Mouse (Mus musculus) kidney, postnatal 0 days (tissue): ENCODE measurements around the gene Gm7138. TPM values are rescaled to one million over a fixed set of nuclear protein-coding genes. Genes with fewer than 3 reads are reported as not detected.
"Not testable (repeated sequence)": the region's sequence is repeated elsewhere in the genome, so short reads cannot be mapped to it uniquely, and the experiment has no call there.

Experiments used
- ATAC-seq: fragments of 200-750 bp; cut with Nextera tagmentation; replicated peaks from 2 replicates; pipeline ENCODE4 v1.8.0; 2017; ENCODE audit warnings: low read depth, moderate number of reproducible peaks, moderate TSS enrichment, moderate library complexity; ENCODE audit not compliant: low FRiP score
- DNase-seq: peaks from one replicate; pipeline ENCODE4 v3.0.0-alpha.2; 2016; ENCODE audit warnings: low spot score
- H3K27ac ChIP-seq: fragments of 300-500 bp; sonication (generic); 2 replicates; pipeline ENCODE4 v1.5.1; 2014; ENCODE audit warnings: mild to moderate bottlenecking
- H3K27me3 ChIP-seq: fragments of 300-500 bp; sonication (generic); 2 replicates; pipeline ENCODE4 v1.6.1; 2014; ENCODE audit warnings: low read length, mixed read lengths; ENCODE audit not compliant: insufficient read depth
- H3K36me3 ChIP-seq: fragments of 300-500 bp; sonication (generic); 2 replicates; pipeline ENCODE4 v1.6.1; 2014; ENCODE audit warnings: low read length, mixed read lengths; ENCODE audit not compliant: insufficient read depth
- H3K4me1 ChIP-seq: fragments of 300-500 bp; sonication (generic); replicated peaks from 2 replicates; pipeline ENCODE4 v1.6.1; 2014; ENCODE audit warnings: antibody characterized with exemption, low read length, mixed read lengths; ENCODE audit not compliant: insufficient read depth
- H3K4me2 ChIP-seq: fragments of 300-500 bp; sonication (generic); 2 replicates; pipeline ENCODE4 v1.6.1; 2014; ENCODE audit warnings: mild to moderate bottlenecking, low read length, moderate library complexity, mixed read lengths
- H3K4me3 ChIP-seq: fragments of 300-500 bp; sonication (generic); replicated peaks from 2 replicates; pipeline ENCODE4 v1.5.1; 2014; ENCODE audit warnings: low read depth, low read length
- H3K9ac ChIP-seq: fragments of 300-500 bp; sonication (generic); 2 replicates; pipeline ENCODE4 v1.6.1; 2014; ENCODE audit warnings: low read depth, low read length
- H3K9me3 ChIP-seq: fragments of 300-500 bp; sonication (generic); replicated peaks from 2 replicates; pipeline ENCODE4 v1.6.1; 2016; ENCODE audit warnings: low read length, inconsistent platforms, mixed read lengths
- CTCF ChIP-seq: IDR thresholded peaks from 2 replicates; pipeline ENCODE4 v1.5.1; 2016; ENCODE audit warnings: antibody characterized with exemption, low read depth, mild to moderate bottlenecking, moderate library complexity
- WGBS: fragments of 180-500 bp; shearing (Covaris S2); extraction: QIAGEN DNeasy Blood & Tissue Kit; methylation state at CpG from one replicate; pipeline ENCODE4 v1.1.7; 2014; 5-methylcytosine and 5-hydroxymethylcytosine counted together
- polyA plus RNA-seq: library from polyadenylated mRNA; unstranded; fragments of >200 nt; fragmentation: Nextera tagmentation; extraction: Ambion mirVana; gene quantifications from 2 replicates; pipeline ENCODE4 v1.2.1, GENCODE M21; 2015

Gm7138 gene
- polyA plus RNA-seq, 1 experiment from 2014 or later = not detected

DNA sequence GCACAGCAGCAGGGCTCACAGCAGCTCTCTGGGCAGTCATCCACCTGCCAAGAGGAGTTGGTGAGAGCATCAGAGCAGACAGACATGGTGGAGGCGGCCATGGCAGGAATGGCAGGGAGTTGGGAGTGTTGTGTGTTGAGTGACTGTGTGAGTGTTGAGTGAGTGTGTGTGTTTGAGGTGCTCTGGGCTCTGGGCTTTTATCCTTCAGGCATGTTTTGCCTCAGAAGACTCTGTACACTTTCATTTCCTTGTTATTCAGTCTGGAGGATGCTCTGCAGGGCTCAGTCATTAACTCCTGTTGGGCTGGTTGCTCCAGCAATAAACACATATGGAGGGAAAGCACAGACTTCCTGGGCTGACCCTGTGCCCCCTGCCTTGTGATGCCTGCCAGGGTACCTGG lies 5.5 kb downstream of the Gm7138 start, which contains the start of gene Gm3238:
Gene Gm3238, minus strand, starts transcription at position 101 of the 400 bp plus-strand sequence.
- H3K9me3 ChIP-seq, H3K4me1 ChIP-seq, H3K36me3 ChIP-seq, H3K4me2 ChIP-seq, H3K9ac ChIP-seq, ATAC-seq, H3K27me3 ChIP-seq, DNase-seq, H3K27ac ChIP-seq, H3K4me3 ChIP-seq: not testable (repeated sequence)
- WGBS = 60% methylated on average over 1 of the region's 1 CpGs

- DNase-seq (no peak), ATAC-seq (no peak)
- no peak overlapping the region for H3K9ac ChIP-seq
- no peak overlapping the region for H3K4me2 ChIP-seq
- H3K27me3 ChIP-seq = no peaks in the 10 kb centered on the region
- WGBS = 55% methylated on average over 1 of the region's 1 CpGs
- TF ChIP-seq CTCF = no peak
- no peak overlapping the region for H3K4me3 ChIP-seq
- H3K4me1 ChIP-seq = no peaks in the 10 kb centered on the region
- H3K36me3 ChIP-seq = no peaks in the 10 kb centered on the region
- H3K27ac ChIP-seq = no peak overlapping the region
- no peaks in the 10 kb centered on the region for H3K9me3 ChIP-seq
These were observed 7.0 kb downstream of the Gm7138 start for GRCm38 (mm10) chr10:77769727-77770126.

DNA sequence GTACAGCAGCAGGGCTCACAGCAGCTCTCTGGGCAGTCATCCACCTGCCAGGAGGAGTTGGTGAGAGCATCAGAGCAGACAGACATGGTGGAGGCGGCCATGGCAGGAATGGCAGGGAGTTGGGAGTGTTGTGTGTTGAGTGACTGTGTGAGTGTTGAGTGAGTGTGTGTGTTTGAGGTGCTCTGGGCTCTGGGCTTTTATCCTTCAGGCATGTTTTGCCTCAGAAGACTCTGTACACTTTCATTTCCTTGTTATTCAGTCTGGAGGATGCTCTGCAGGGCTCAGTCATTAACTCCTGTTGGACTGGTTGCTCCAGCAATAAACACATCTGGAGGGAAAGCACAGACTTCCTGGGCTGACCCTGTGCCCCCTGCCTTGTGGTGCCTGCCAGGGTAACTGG lies 17.2 kb downstream of the Gm7138 start, which contains the start of gene Gm3233:
Gene Gm3233, minus strand, starts transcription at position 101 of the 400 bp plus-strand sequence.
- H3K27me3 ChIP-seq, H3K36me3 ChIP-seq, H3K27ac ChIP-seq, DNase-seq, H3K9me3 ChIP-seq, H3K4me3 ChIP-seq, H3K4me1 ChIP-seq, H3K9ac ChIP-seq, ATAC-seq, H3K4me2 ChIP-seq: not testable (repeated sequence)
- no CpG with 5 or more reads among the region's 1 CpGs for WGBS

- TF ChIP-seq CTCF = 0 out of 2 replicates have a peak, but pooled peaks have one; percentile 9
These were observed 23.3 kb downstream of the Gm7138 start for GRCm38 (mm10) chr10:77753448-77753847.

DNA sequence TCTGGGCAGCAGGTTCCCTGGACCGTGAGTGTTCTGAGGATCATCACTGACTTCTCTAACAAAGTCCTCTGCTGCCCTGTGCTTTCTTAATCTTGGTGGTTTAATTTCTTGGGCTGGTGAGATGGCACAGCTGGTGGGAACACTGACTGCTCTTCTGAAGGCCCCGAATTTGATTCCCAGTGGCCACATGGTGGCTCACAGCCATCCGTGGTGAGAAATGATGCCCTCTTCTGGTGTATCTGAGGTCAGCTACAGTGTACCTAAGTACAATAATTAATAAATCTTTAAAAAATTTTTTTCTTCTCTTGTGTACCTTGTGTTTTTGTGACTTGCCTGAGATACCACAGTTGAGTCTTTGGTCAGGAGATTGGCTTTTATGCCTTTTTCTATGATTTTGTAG lies 24.4 kb downstream of the Gm7138 start:
- TF ChIP-seq CTCF = peak; percentile 9; the same call in 1 of the 2 replicates
- H3K9me3 ChIP-seq, H3K9ac ChIP-seq, H3K4me1 ChIP-seq, H3K27ac ChIP-seq, DNase-seq, H3K27me3 ChIP-seq, H3K4me3 ChIP-seq, ATAC-seq, H3K36me3 ChIP-seq, H3K4me2 ChIP-seq: not testable (repeated sequence)
- 66% methylated on average over 3 of the region's 3 CpGs for WGBS

More at GRCm38 (mm10) chr10:77753448-77753847, 23.3 kb downstream of the Gm7138 start:
- Histone ChIP-seq H3K4me3 (no peak overlapping the region), H3K4me1 (no peaks in the 10 kb centered on the region), H3K9me3 (no peaks in the 10 kb centered on the region), H3K4me2 (no peak overlapping the region), H3K9ac (no peak overlapping the region), H3K27me3 (no peaks in the 10 kb centered on the region), H3K36me3 (no peaks in the 10 kb centered on the region), H3K27ac (no peak overlapping the region)
- ATAC-seq = no peak
- DNase-seq = no peak

DNA sequence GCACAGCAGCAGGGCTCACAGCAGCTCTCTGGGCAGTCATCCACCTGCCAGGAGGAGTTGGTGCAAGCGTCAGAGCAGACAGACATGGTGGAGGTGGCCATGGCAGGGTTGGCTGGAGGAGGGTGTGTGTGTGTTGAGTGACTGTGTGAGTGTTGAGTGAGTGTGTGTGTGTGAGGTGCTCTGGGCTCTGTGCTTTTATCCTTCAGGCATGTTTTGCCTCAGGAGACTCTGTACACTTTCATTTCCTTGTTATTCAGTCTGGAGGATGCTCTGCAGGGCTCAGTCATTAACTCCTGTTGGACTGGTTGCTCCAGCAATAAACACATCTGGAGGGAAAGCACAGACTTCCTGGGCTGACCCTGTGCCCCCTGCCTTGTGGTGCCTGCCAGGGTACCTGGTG lies 25.5 kb downstream of the Gm7138 start, which contains the start of gene Gm9736:
Gene Gm9736, minus strand, starts transcription at position 101 of the 400 bp plus-strand sequence.
- H3K9ac ChIP-seq, ATAC-seq, H3K9me3 ChIP-seq, H3K4me1 ChIP-seq, H3K36me3 ChIP-seq, H3K27ac ChIP-seq, H3K27me3 ChIP-seq, H3K4me2 ChIP-seq, H3K4me3 ChIP-seq, DNase-seq: not testable (repeated sequence)
- 58% methylated on average over 1 of the region's 1 CpGs for WGBS

- not testable (repeated sequence) for H3K9ac ChIP-seq, H3K4me2 ChIP-seq, H3K9me3 ChIP-seq, H3K27me3 ChIP-seq, H3K27ac ChIP-seq, H3K4me1 ChIP-seq, DNase-seq, H3K36me3 ChIP-seq, H3K4me3 ChIP-seq, ATAC-seq
- WGBS = 83% methylated on average over 1 of the region's 1 CpGs
These were observed 26.1 kb downstream of the Gm7138 start for GRCm38 (mm10) chr10:77750686-77751085.

DNA sequence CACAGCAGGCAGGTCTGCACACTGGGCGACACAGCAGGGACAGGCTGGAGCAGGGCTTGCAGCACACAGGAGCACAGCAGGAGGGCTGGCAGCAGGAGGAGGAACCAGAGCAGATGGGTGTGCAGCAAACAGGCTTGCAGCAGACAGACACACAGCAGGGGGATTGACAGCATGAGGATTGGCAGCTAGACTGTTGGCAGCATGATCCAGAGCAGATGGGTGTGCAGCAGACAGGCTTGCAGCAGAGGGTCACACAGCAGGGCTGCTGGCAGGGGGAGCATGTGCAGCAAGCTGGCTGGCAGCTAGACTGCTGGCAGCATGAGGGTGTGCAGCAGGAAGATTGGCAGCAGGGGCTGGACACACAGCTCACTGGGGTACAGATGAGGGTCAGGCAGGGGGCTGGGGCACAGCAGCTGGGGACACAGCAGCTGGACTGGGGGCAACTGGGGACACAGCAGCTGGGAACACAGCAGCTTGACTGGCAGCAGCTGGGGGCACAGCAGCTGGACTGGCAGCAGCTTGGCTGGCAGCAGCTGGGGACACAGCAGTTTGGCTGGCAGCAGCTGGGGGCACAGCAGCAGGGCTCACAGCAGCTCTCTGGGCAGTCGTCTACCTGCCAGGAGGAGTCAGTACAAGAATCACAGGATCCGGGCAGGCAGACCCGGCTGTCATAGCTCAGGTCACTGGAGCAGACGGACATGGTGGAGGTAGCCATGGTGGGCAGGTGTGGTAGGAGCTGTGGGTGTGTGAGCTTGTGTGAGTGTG lies 34.6 kb downstream of the Gm7138 start, which contains the start of gene Gm18596:
Gene Gm18596, minus strand, starts transcription at position 715 of the 765 bp plus-strand sequence.
- not testable (repeated sequence) for H3K27me3 ChIP-seq, DNase-seq, H3K4me3 ChIP-seq, H3K27ac ChIP-seq, H3K4me1 ChIP-seq, H3K9ac ChIP-seq, H3K4me2 ChIP-seq, ATAC-seq, H3K36me3 ChIP-seq, H3K9me3 ChIP-seq
- 55% methylated on average over 4 of the region's 5 CpGs for WGBS
